Mouse (Mus musculus) liver, postnatal 0 days (tissue): ENCODE results near the gene Zfp618. TPM values are rescaled to one million over a fixed set of nuclear protein-coding genes. Genes with fewer than 3 reads are reported as not detected.

ENCODE experiments used
- ATAC-seq: fragments of 200-750 bp; cut with Nextera tagmentation; 2 replicates; pipeline ENCODE4 v1.8.0; 2017; ENCODE audit warnings: mild to moderate bottlenecking, moderate library complexity
- DNase-seq: peaks from one replicate; pipeline ENCODE4 v3.0.0-alpha.2; 2016
- H3K27ac ChIP-seq: fragments of 300-500 bp; sonication (generic); 2 replicates; pipeline ENCODE4 v1.5.1; 2014; ENCODE audit warnings: antibody characterized with exemption, moderate library complexity, mild to moderate bottlenecking, low read depth
- H3K27me3 ChIP-seq: fragments of 300-500 bp; sonication (generic); 2 replicates; pipeline ENCODE4 v1.6.1; 2014; ENCODE audit warnings: low read length, control low read depth, mixed read lengths; ENCODE audit not compliant: insufficient read depth
- H3K36me3 ChIP-seq: fragments of 300-500 bp; sonication (generic); replicated peaks from 2 replicates; pipeline ENCODE4 v1.6.1; 2014; ENCODE audit warnings: mild to moderate bottlenecking, control low read depth, low read length, moderate library complexity, mixed read lengths; ENCODE audit not compliant: insufficient read depth
- H3K4me1 ChIP-seq: fragments of 300-500 bp; sonication (generic); 2 replicates; pipeline ENCODE4 v1.6.1; 2014; ENCODE audit warnings: antibody characterized with exemption, mild to moderate bottlenecking, control low read depth; ENCODE audit not compliant: insufficient read depth
- H3K4me2 ChIP-seq: fragments of 300-500 bp; sonication (generic); 2 replicates; pipeline ENCODE4 v1.6.1; 2014; ENCODE audit warnings: low read depth, mild to moderate bottlenecking, low read length, moderate library complexity, mixed read lengths
- H3K4me3 ChIP-seq: fragments of 300-500 bp; sonication (generic); 2 replicates; pipeline ENCODE4 v1.5.1; 2014; ENCODE audit warnings: low read depth, low read length
- H3K9ac ChIP-seq: fragments of 300-500 bp; sonication (generic); replicated peaks from 2 replicates; pipeline ENCODE4 v1.6.1; 2014; ENCODE audit warnings: mild to moderate bottlenecking, moderate library complexity
- H3K9me3 ChIP-seq: fragments of 300-500 bp; sonication (generic); 2 replicates; pipeline ENCODE4 v1.6.1; 2016; ENCODE audit warnings: mild to moderate bottlenecking, control low read depth, low read length, mixed read lengths
- CTCF ChIP-seq: sonication (generic); IDR thresholded peaks from 2 replicates; pipeline ENCODE4 v1.5.1; 2016; ENCODE audit warnings: antibody characterized with exemption, low read depth
- EP300 ChIP-seq: IDR thresholded peaks from 2 replicates; pipeline ENCODE4 v1.6.1; 2016; ENCODE audit warnings: antibody characterized with exemption, low read depth, mild to moderate bottlenecking
- WGBS: fragments of 180-500 bp; shearing (Covaris S2); extraction: QIAGEN DNeasy Blood & Tissue Kit; methylation state at CpG from one replicate; pipeline ENCODE4 v1.1.7; 2014; ENCODE audit not compliant: insufficient replicate concordance; 5-methylcytosine and 5-hydroxymethylcytosine counted together
- polyA plus RNA-seq: library from polyadenylated mRNA; unstranded; fragments of >200 nt; fragmentation: Nextera tagmentation; extraction: Ambion mirVana; gene quantifications from 2 replicates; pipeline ENCODE4 v1.2.1, GENCODE M21; 2015

The Zfp618 gene
- polyA plus RNA-seq, 1 experiment from 2014 or later: 4.5 TPM

DNA sequence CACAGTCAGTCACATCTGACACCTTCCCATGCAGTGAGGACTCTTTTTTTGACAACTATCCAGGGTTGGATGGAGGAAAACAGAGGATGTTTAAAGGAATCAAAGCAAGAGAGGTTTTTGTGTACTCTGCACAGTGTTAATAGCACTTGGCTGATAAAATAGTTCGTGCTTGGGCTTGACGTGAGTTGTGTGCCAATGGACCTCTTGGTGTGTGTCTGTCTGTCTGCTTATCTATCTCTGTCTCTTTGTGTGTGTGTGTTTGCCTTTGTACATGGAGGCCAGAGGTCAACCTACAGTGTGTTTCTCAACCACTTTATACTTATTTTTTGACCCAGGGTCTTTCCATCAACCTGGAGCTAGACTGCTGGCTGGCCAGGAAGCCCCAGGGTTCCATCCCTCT, 27.8 kb downstream of the Zfp618 start:
- no peak for DNase-seq
- no peaks in the 10 kb centered on the region for H3K36me3 ChIP-seq
- H3K9me3 ChIP-seq: 0 out of 2 replicates have a peak, but pooled peaks cover 3% of the 10 kb centered on the region
- 68% methylated on average over 2 of the region's 2 CpGs for WGBS
- H3K9ac ChIP-seq: no peak overlapping the region
- H3K4me3 ChIP-seq: no peak overlapping the region
- H3K27me3 ChIP-seq: no peaks in the 10 kb centered on the region
- no peak for TF ChIP-seq CTCF
- no peak for TF ChIP-seq EP300
- peak; percentile 89 for ATAC-seq
- no peak overlapping the region for H3K4me2 ChIP-seq
- peak overlapping the region; percentile 76 for H3K27ac ChIP-seq
- H3K4me1 ChIP-seq: peaks cover under 1% of the 10 kb centered on the region; the same call in 1 of the 2 replicates

DNA sequence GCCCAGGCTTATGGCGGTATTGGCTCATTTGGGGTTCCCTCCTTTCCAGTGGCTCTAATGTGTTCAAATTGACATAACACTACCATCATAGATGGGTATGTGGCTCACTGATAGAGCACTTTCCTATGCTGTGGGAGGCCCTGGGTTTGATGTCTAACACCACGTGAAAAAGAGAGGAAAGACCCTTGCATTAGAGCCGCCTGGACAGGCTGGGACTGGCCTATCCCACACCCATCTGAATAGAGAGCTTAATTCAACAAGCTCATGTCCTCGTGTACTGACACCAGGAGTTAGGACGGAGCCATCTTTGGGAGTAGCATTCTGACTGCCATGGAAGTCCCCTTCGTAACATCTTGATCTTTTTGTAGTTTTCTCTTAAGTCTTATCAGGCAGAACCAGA, 32.2 kb downstream of the Zfp618 start:
- no peak for TF ChIP-seq CTCF
- no peak for TF ChIP-seq EP300
- no peaks in the 10 kb centered on the region for H3K36me3 ChIP-seq
- H3K9ac ChIP-seq: no peak overlapping the region
- 0 out of 2 replicates have a peak overlapping the region, but pooled peaks have one; percentile 91 for H3K27ac ChIP-seq
- 71% methylated on average over 6 of the region's 6 CpGs for WGBS
- no peak for DNase-seq
- peaks cover 15% of the 10 kb centered on the region; the same call in 1 of the 2 replicates for H3K4me1 ChIP-seq
- H3K27me3 ChIP-seq: no peaks in the 10 kb centered on the region
- H3K4me3 ChIP-seq: no peak overlapping the region
- H3K4me2 ChIP-seq: no peak overlapping the region
- 0 out of 2 replicates have a peak, but pooled peaks cover 3% of the 10 kb centered on the region for H3K9me3 ChIP-seq
- ATAC-seq: no peak

DNA sequence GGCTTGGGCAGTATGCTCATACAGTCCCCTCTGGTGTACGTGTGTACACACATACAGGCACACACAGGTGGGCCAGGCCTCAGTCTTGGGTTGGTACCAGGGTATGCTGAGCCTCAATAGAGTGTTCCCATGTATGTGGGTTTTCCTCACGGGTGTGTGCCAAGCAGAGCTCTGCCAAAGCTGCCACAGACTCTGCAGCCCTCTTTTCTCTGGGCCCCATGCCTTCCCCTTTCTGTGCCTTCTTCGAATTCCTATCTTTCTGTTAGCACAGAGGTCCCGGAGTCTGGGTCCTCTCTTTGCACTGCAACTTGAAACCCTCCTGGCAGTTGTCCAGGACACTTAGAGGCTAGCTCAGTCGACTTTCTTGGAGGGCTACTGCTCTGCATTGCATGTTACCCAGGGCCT, 33.1 kb downstream of the Zfp618 start:
- Histone ChIP-seq H3K4me1 (peaks cover 15% of the 10 kb centered on the region; the same call in 1 of the 2 replicates), H3K9ac (no peak overlapping the region), H3K36me3 (no peaks in the 10 kb centered on the region), H3K4me2 (no peak overlapping the region), H3K4me3 (no peak overlapping the region), H3K27me3 (no peaks in the 10 kb centered on the region), H3K27ac (peak overlapping the region; percentile 91), H3K9me3 (0 out of 2 replicates have a peak, but pooled peaks cover 3% of the 10 kb centered on the region)
- ATAC-seq (no peak), DNase-seq (no peak)
- TF ChIP-seq EP300 (no peak), CTCF (no peak)
- WGBS: 45% methylated on average over 5 of the region's 5 CpGs

DNA sequence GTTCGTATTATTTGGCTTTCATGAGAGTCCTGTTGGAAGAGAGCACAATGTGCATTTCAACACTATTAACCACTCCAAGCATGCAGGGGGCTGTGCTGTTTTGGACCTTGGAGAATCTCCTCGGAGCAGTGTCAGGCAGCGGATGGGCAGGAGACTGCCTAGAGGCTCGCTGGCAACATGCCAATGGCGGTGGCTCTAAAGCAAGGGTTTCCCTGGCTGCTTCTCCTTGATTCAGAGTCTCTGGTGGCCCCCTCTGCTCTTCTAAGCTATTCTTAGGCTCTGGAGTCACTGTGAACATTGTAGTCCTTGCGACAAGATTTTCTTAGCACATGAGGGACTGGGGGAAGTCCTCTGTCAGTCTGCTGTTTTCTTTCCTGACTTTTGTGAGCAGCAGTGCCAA, 33.5 kb downstream of the Zfp618 start:
- Histone ChIP-seq H3K27ac (peak overlapping the region; percentile 91), H3K9ac (no peak overlapping the region), H3K27me3 (no peaks in the 10 kb centered on the region), H3K4me1 (peaks cover 15% of the 10 kb centered on the region; the same call in 1 of the 2 replicates), H3K9me3 (0 out of 2 replicates have a peak, but pooled peaks cover 3% of the 10 kb centered on the region), H3K4me2 (no peak overlapping the region), H3K4me3 (no peak overlapping the region), H3K36me3 (no peaks in the 10 kb centered on the region)
- ATAC-seq: peak; percentile 18
- WGBS: 51% methylated on average over 6 of the region's 6 CpGs
- TF ChIP-seq EP300: no peak
- no peak for TF ChIP-seq CTCF
- peak; percentile 36 for DNase-seq

DNA sequence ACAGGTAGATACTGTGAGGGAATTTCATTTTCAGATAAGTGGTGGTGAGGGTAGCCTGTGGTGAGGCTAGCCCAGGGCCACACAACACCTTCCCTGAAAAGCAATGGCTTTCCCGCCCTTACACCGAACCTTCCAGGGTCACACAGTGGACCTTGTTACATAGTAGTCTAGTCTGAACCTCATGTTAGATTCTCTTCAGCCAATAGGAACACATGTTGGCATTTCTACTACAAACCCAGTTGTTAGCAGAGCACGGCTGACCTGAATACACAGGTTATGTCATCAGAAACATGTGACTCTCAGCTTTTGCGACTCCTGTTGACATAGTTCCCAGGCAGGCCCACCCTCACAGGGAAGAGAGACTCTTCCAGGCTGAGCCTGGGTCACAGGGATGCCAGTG, 33.9 kb downstream of the Zfp618 start:
- Histone ChIP-seq H3K36me3 (no peaks in the 10 kb centered on the region), H3K27ac (peak overlapping the region; percentile 91), H3K9me3 (0 out of 2 replicates have a peak, but pooled peaks cover 3% of the 10 kb centered on the region), H3K4me1 (peaks cover 15% of the 10 kb centered on the region; the same call in 1 of the 2 replicates), H3K9ac (no peak overlapping the region), H3K4me2 (no peak overlapping the region), H3K4me3 (no peak overlapping the region), H3K27me3 (no peaks in the 10 kb centered on the region)
- WGBS: 57% methylated on average over 4 of the region's 4 CpGs
- ATAC-seq (peak; percentile 97), DNase-seq (peak; percentile 37)
- TF ChIP-seq EP300: no peak
- TF ChIP-seq CTCF: no peak

DNA sequence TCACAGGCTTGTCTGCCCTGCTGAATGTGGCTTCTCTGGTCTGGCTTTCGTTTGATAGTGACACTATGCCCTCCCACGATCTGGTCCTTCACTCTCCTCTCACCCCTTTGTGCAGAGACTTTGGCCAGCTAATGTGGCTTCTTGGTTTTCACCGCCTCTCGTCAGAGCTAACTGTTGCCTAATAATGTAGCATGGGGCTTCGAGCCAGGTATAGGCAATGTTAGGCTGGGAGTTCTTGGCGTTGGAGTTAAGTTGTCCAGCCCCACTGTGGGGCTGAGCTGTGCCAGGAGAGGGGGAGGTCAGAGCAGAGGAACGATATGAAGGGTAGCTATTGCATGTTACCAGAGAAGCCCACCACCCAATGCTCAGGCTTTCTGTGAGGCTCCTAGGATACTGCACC, 34.5 kb downstream of the Zfp618 start:
- H3K9ac ChIP-seq: no peak overlapping the region
- ATAC-seq: peak; percentile 48
- WGBS: 48% methylated on average over 7 of the region's 7 CpGs
- H3K9me3 ChIP-seq: 0 out of 2 replicates have a peak, but pooled peaks cover 3% of the 10 kb centered on the region
- no peak overlapping the region for H3K4me3 ChIP-seq
- TF ChIP-seq EP300: no peak
- no peak for TF ChIP-seq CTCF
- H3K36me3 ChIP-seq: no peaks in the 10 kb centered on the region
- DNase-seq: no peak
- H3K4me2 ChIP-seq: no peak overlapping the region
- H3K4me1 ChIP-seq: peaks cover 16% of the 10 kb centered on the region; the same call in 1 of the 2 replicates
- H3K27ac ChIP-seq: peak overlapping the region; percentile 91
- H3K27me3 ChIP-seq: no peaks in the 10 kb centered on the region
